Mouse (Mus musculus): ENCODE data around the gene Snx11.
A peak's percentile ranks its signal among the peaks of the same experiment; 100 is the strongest.

Gene Snx11

GRCm38 (mm10) chr11:96762742-96763470 is 14.5 kb downstream of the Snx11 start:
- peak; percentile 31 for DNase-seq (ENCODE audit: low spot score)

GRCm38 (mm10) chr11:96761984-96762383 is 15.4 kb downstream of the Snx11 start:
- DNase-seq (ENCODE audit: low spot score), result no peak

GRCm38 (mm10) chr11:96760042-96760441 is 17.3 kb downstream of the Snx11 start:
- DNase-seq (ENCODE audit: low spot score), result peak; percentile 55

GRCm38 (mm10) chr11:96758402-96758801 is 19.0 kb downstream of the Snx11 start:
- DNase-seq (ENCODE audit: low spot score), result no peak

- no peak for DNase-seq (ENCODE audit: low spot score)
These were observed 19.9 kb downstream of the Snx11 start for GRCm38 (mm10) chr11:96757421-96757820.

- DNase-seq (ENCODE audit: low spot score), result no peak
These were observed 22.1 kb downstream of the Snx11 start for GRCm38 (mm10) chr11:96755298-96755697.

- DNase-seq (ENCODE audit: low spot score), result no peak
These were observed 29.8 kb downstream of the Snx11 start for GRCm38 (mm10) chr11:96747555-96747954.

- no peak for DNase-seq (ENCODE audit: low spot score)
These were observed 30.7 kb downstream of the Snx11 start for GRCm38 (mm10) chr11:96746648-96747047.

- DNase-seq (ENCODE audit: low spot score), result no peak
These were observed 33.5 kb downstream of the Snx11 start for GRCm38 (mm10) chr11:96743891-96744290.

GRCm38 (mm10) chr11:96743000-96743399 is 34.4 kb downstream of the Snx11 start:
- DNase-seq (ENCODE audit: low spot score), result no peak

GRCm38 (mm10) chr11:96741995-96742394 is 35.4 kb downstream of the Snx11 start:
- no peak for DNase-seq (ENCODE audit: low spot score)

GRCm38 (mm10) chr11:96740796-96741195 is 36.6 kb downstream of the Snx11 start:
- no peak for DNase-seq (ENCODE audit: low spot score)

GRCm38 (mm10) chr11:96737673-96738471 is 39.5 kb downstream of the Snx11 start:
- no peak for DNase-seq (ENCODE audit: low spot score)

GRCm38 (mm10) chr11:96736361-96736760 is 41.0 kb downstream of the Snx11 start:
- DNase-seq (ENCODE audit: low spot score), result no peak

GRCm38 (mm10) chr11:96735908-96736307 is 41.5 kb downstream of the Snx11 start:
- DNase-seq (ENCODE audit: low spot score), result peak; percentile 53

- DNase-seq (ENCODE audit: low spot score), result no peak
These were observed 44.7 kb downstream of the Snx11 start for GRCm38 (mm10) chr11:96732657-96733056.

GRCm38 (mm10) chr11:96730327-96730726 is 47.0 kb downstream of the Snx11 start:
- DNase-seq (ENCODE audit: low spot score), result no peak

- no peak for DNase-seq (ENCODE audit: low spot score)
These were observed 47.9 kb downstream of the Snx11 start for GRCm38 (mm10) chr11:96729462-96729861.

- DNase-seq (ENCODE audit: low spot score), result no peak
These were observed 48.8 kb downstream of the Snx11 start for GRCm38 (mm10) chr11:96728577-96728976.

GRCm38 (mm10) chr11:96725833-96726232 is 51.5 kb downstream of the Snx11 start:
- no peak for DNase-seq (ENCODE audit: low spot score)

- DNase-seq (ENCODE audit: low spot score), result no peak
These were observed 58.8 kb downstream of the Snx11 start for GRCm38 (mm10) chr11:96718609-96719008.
